Mouse (Mus musculus): ENCODE data around the gene Bmp10. TPM values are rescaled to one million over a fixed set of nuclear protein-coding genes. Genes with fewer than 3 reads are reported as not detected.

Bmp10 gene
- polyA plus RNA-seq, 1 experiment from 2014 or later = 0.09 TPM

- no peak overlapping the region for H3K4me3 ChIP-seq (ENCODE audit: low read length)
- H3K4me2 ChIP-seq (ENCODE audit: low read depth, low read length) = no peak overlapping the region
- H3K27ac ChIP-seq (ENCODE audit: low read length) = no peak overlapping the region
- no peaks in the 10 kb centered on the region for H3K9me3 ChIP-seq (ENCODE audit: control insufficient read depth, low read length)
- no peak overlapping the region for H3K9ac ChIP-seq (ENCODE audit: low read length)
- no peaks in the 10 kb centered on the region for H3K36me3 ChIP-seq (ENCODE audit: control insufficient read depth, insufficient read depth, low read length)
- no peak for ATAC-seq (ENCODE audit: low read depth)
- WGBS = 67% methylated on average over 8 of the region's 8 CpGs
- no peaks in the 10 kb centered on the region for H3K27me3 ChIP-seq (ENCODE audit: control insufficient read depth, insufficient read depth, low read depth, low read length)
- peaks cover 4% of the 10 kb centered on the region; the same call in 1 of the 2 replicates for H3K4me1 ChIP-seq (replicated peaks; ENCODE audit: control insufficient read depth, insufficient read depth, low read length)
These were observed 8.0 kb downstream of the Bmp10 start for GRCm38 (mm10) chr6:87436745-87437144.

- H3K4me3 ChIP-seq (ENCODE audit: low read length) = no peak overlapping the region
- no peak for ATAC-seq (ENCODE audit: low read depth)
- no peaks in the 10 kb centered on the region for H3K36me3 ChIP-seq (ENCODE audit: control insufficient read depth, insufficient read depth, low read length)
- H3K27ac ChIP-seq (ENCODE audit: low read length) = no peak overlapping the region
- H3K9ac ChIP-seq (ENCODE audit: low read length) = no peak overlapping the region
- H3K4me2 ChIP-seq (ENCODE audit: low read depth, low read length) = no peak overlapping the region
- H3K27me3 ChIP-seq (ENCODE audit: control insufficient read depth, insufficient read depth, low read depth, low read length) = no peaks in the 10 kb centered on the region; the same call in 1 of the 2 replicates
- 67% methylated on average over 11 of the region's 11 CpGs for WGBS
- no peaks in the 10 kb centered on the region for H3K9me3 ChIP-seq (ENCODE audit: control insufficient read depth, low read length)
- H3K4me1 ChIP-seq (replicated peaks; ENCODE audit: control insufficient read depth, insufficient read depth, low read length) = peaks cover 4% of the 10 kb centered on the region; the same call in 1 of the 2 replicates
These were observed 14.5 kb downstream of the Bmp10 start for GRCm38 (mm10) chr6:87443253-87443652.

GRCm38 (mm10) chr6:87445222-87445621, 16.4 kb downstream of the Bmp10 start:
- 60% methylated on average over 7 of the region's 7 CpGs for WGBS
- Histone ChIP-seq H3K4me1 (replicated peaks; ENCODE audit: control insufficient read depth, insufficient read depth, low read length) (peaks cover 4% of the 10 kb centered on the region; the same call in 1 of the 2 replicates), H3K4me2 (ENCODE audit: low read depth, low read length) (no peak overlapping the region), H3K9ac (ENCODE audit: low read length) (no peak overlapping the region), H3K27me3 (ENCODE audit: control insufficient read depth, insufficient read depth, low read depth, low read length) (no peaks in the 10 kb centered on the region; the same call in 1 of the 2 replicates), H3K27ac (ENCODE audit: low read length) (no peak overlapping the region), H3K4me3 (ENCODE audit: low read length) (no peak overlapping the region), H3K9me3 (ENCODE audit: control insufficient read depth, low read length) (no peaks in the 10 kb centered on the region), H3K36me3 (ENCODE audit: control insufficient read depth, insufficient read depth, low read length) (no peaks in the 10 kb centered on the region)
- ATAC-seq (ENCODE audit: low read depth) = no peak

- no peaks in the 10 kb centered on the region for H3K4me1 ChIP-seq (replicated peaks; ENCODE audit: control insufficient read depth, insufficient read depth, low read length)
- no peak overlapping the region for H3K27ac ChIP-seq (ENCODE audit: low read length)
- H3K4me2 ChIP-seq (ENCODE audit: low read depth, low read length) = no peak overlapping the region
- no peaks in the 10 kb centered on the region for H3K36me3 ChIP-seq (ENCODE audit: control insufficient read depth, insufficient read depth, low read length)
- 82% methylated on average over 4 of the region's 4 CpGs for WGBS
- no peak overlapping the region for H3K9ac ChIP-seq (ENCODE audit: low read length)
- ATAC-seq (ENCODE audit: low read depth) = no peak
- no peaks in the 10 kb centered on the region for H3K9me3 ChIP-seq (ENCODE audit: control insufficient read depth, low read length)
- no peak overlapping the region for H3K4me3 ChIP-seq (ENCODE audit: low read length)
- H3K27me3 ChIP-seq (ENCODE audit: control insufficient read depth, insufficient read depth, low read depth, low read length) = no peaks in the 10 kb centered on the region; the same call in 1 of the 2 replicates
These were observed 18.4 kb downstream of the Bmp10 start for GRCm38 (mm10) chr6:87447217-87447616.

DNA sequence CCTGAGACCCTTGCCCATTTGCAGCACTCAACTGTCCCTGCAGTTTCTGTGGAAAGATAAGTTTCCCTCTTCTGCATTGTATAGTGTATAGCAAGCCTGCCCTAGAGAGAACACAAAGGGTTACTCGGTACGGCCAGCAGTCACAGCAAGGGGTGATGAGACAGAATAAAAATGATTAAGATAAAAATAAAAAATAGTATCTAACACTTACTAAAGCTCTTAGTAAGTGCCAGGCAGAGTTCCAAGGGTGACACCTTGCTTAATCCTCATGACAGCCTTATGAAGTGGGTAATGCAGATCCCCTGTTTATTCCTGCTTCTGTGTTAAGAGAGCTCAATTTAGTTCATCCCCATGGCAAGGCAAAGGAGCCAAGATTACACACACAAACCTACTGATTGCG, 20.7 kb downstream of the Bmp10 start:
- no peak overlapping the region for H3K4me2 ChIP-seq (ENCODE audit: low read depth, low read length)
- no peak overlapping the region for H3K27ac ChIP-seq (ENCODE audit: low read length)
- H3K27me3 ChIP-seq (ENCODE audit: control insufficient read depth, insufficient read depth, low read depth, low read length) = no peaks in the 10 kb centered on the region; the same call in 1 of the 2 replicates
- no peak overlapping the region for H3K9ac ChIP-seq (ENCODE audit: low read length)
- WGBS = 49% methylated on average over 3 of the region's 3 CpGs
- no peaks in the 10 kb centered on the region for H3K9me3 ChIP-seq (ENCODE audit: control insufficient read depth, low read length)
- no peak overlapping the region for H3K4me3 ChIP-seq (ENCODE audit: low read length)
- H3K4me1 ChIP-seq (replicated peaks; ENCODE audit: control insufficient read depth, insufficient read depth, low read length) = no peaks in the 10 kb centered on the region
- no peak for ATAC-seq (ENCODE audit: low read depth)
- no peaks in the 10 kb centered on the region for H3K36me3 ChIP-seq (ENCODE audit: control insufficient read depth, insufficient read depth, low read length)

GRCm38 (mm10) chr6:87451016-87451415, 22.2 kb downstream of the Bmp10 start:
- no peak overlapping the region for H3K27ac ChIP-seq (ENCODE audit: low read length)
- no peaks in the 10 kb centered on the region for H3K9me3 ChIP-seq (ENCODE audit: control insufficient read depth, low read length)
- no peaks in the 10 kb centered on the region for H3K36me3 ChIP-seq (ENCODE audit: control insufficient read depth, insufficient read depth, low read length)
- H3K4me3 ChIP-seq (ENCODE audit: low read length) = no peak overlapping the region
- no peaks in the 10 kb centered on the region for H3K4me1 ChIP-seq (replicated peaks; ENCODE audit: control insufficient read depth, insufficient read depth, low read length)
- WGBS = 60% methylated on average over 3 of the region's 3 CpGs
- no peak overlapping the region for H3K9ac ChIP-seq (ENCODE audit: low read length)
- ATAC-seq (ENCODE audit: low read depth) = no peak
- no peak overlapping the region for H3K4me2 ChIP-seq (ENCODE audit: low read depth, low read length)
- no peaks in the 10 kb centered on the region; the same call in 1 of the 2 replicates for H3K27me3 ChIP-seq (ENCODE audit: control insufficient read depth, insufficient read depth, low read depth, low read length)

DNA sequence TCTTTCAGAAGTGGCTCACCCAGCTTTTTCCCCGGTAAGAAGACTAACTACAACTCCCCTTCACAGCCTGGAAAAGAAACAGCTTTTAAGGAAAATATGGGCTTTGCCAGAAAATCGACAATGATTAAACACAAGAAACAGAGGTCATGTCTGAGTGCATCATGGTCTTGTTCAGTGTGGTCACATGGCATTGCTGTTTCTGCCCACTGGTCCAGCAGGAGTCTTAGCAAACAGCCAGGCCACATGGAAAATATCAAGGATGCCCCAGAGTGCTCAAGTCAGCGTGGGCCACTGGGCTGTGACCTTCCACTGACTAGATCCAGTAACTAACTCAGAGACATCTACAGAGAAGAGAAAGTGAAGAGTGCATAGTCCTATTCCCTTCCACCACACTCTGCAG, 23.0 kb downstream of the Bmp10 start:
- no peak overlapping the region for H3K27ac ChIP-seq (ENCODE audit: low read length)
- no peaks in the 10 kb centered on the region for H3K4me1 ChIP-seq (replicated peaks; ENCODE audit: control insufficient read depth, insufficient read depth, low read length)
- H3K36me3 ChIP-seq (ENCODE audit: control insufficient read depth, insufficient read depth, low read length) = no peaks in the 10 kb centered on the region
- no peaks in the 10 kb centered on the region for H3K9me3 ChIP-seq (ENCODE audit: control insufficient read depth, low read length)
- 56% methylated on average over 3 of the region's 3 CpGs for WGBS
- no peaks in the 10 kb centered on the region for H3K27me3 ChIP-seq (ENCODE audit: control insufficient read depth, insufficient read depth, low read depth, low read length)
- H3K4me3 ChIP-seq (ENCODE audit: low read length) = no peak overlapping the region
- no peak for ATAC-seq (ENCODE audit: low read depth)
- H3K9ac ChIP-seq (ENCODE audit: low read length) = no peak overlapping the region
- no peak overlapping the region for H3K4me2 ChIP-seq (ENCODE audit: low read depth, low read length)

DNA sequence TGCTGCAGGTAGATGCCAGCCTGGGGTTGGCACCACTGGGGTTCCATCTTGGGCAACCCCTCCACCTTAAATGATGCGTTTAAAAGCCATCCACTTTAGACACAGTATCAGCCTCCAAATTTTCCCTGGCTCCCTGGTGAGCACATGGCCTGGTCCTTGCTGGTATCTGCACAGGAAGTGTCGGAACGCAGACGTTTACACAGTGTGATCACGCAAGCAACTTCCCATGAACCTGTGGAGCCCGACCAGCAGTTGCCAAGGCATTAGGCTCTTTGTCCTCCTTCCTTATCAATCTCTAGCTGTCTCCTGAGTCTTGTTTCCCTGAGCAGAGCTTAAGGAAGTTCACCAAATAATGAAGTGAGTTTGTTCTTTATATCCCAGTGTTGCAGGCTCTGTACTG, 26.7 kb downstream of the Bmp10 start:
- Histone ChIP-seq H3K9me3 (ENCODE audit: control insufficient read depth, low read length) (no peaks in the 10 kb centered on the region), H3K9ac (ENCODE audit: low read length) (no peak overlapping the region), H3K4me3 (ENCODE audit: low read length) (no peak overlapping the region), H3K4me2 (ENCODE audit: low read depth, low read length) (no peak overlapping the region), H3K27ac (ENCODE audit: low read length) (no peak overlapping the region), H3K36me3 (ENCODE audit: control insufficient read depth, insufficient read depth, low read length) (no peaks in the 10 kb centered on the region), H3K4me1 (replicated peaks; ENCODE audit: control insufficient read depth, insufficient read depth, low read length) (no peaks in the 10 kb centered on the region), H3K27me3 (ENCODE audit: control insufficient read depth, insufficient read depth, low read depth, low read length) (no peaks in the 10 kb centered on the region)
- WGBS = 25% methylated on average over 6 of the region's 6 CpGs
- no peak for ATAC-seq (ENCODE audit: low read depth)

DNA sequence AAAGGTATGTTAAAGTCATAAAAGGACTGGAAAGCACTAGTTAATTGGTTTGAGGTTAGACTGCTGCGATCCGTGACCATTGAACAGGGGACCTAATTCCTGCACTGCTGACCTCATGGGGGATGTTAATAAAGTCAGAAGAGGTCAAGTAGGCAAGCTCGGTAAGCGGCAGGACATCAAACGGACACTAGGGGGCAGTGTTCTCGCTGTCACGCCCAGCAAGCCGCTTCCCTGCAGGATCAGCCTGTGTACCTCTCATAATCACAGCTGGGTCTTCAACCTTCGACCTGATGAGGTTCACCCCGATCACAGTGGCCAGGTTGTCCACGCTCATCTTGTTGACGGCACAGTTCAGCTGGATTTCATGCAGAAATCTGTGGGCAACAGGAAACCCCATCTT, 37.4 kb downstream of the Bmp10 start:
- 0 out of 2 replicates have a peak, but pooled peaks have one; percentile 26 for ATAC-seq (ENCODE audit: low read depth)
- no peaks in the 10 kb centered on the region for H3K9me3 ChIP-seq (ENCODE audit: control insufficient read depth, low read length)
- no peaks in the 10 kb centered on the region for H3K27me3 ChIP-seq (ENCODE audit: control insufficient read depth, insufficient read depth, low read depth, low read length)
- H3K4me2 ChIP-seq (ENCODE audit: low read depth, low read length) = peak overlapping the region; percentile 41
- H3K9ac ChIP-seq (ENCODE audit: low read length) = no peak overlapping the region
- H3K27ac ChIP-seq (ENCODE audit: low read length) = no peak overlapping the region
- H3K4me3 ChIP-seq (ENCODE audit: low read length) = no peak overlapping the region
- 13% methylated on average over 12 of the region's 12 CpGs for WGBS
- no peaks in the 10 kb centered on the region for H3K36me3 ChIP-seq (ENCODE audit: control insufficient read depth, insufficient read depth, low read length)
- H3K4me1 ChIP-seq (replicated peaks; ENCODE audit: control insufficient read depth, insufficient read depth, low read length) = peaks cover 5% of the 10 kb centered on the region; the same call in 1 of the 2 replicates

DNA sequence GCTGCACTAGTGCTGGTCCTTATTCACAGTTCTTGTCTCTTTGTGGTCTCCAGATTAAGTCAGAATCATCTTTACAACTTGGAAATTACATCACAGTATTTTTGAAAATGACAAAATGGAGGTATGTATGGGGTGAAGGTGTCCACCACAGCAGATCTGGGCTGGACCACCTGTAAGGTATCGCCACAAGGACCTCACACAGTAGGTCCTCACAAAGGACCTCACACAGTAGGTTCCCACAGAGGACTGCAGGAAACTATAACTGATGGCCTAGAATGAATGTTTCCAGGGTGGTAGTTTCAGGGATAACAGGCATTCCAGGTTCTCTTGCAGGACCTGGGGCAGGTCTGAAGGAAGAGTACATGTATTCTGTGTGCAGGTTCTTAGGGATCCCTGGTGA, 38.6 kb downstream of the Bmp10 start:
- ATAC-seq (ENCODE audit: low read depth) = no peak
- WGBS = 100% methylated on average over 1 of the region's 1 CpGs

More for the DNA sequence above, 38.6 kb downstream of the Bmp10 start:
- Histone ChIP-seq H3K9ac (ENCODE audit: low read length) (no peak overlapping the region), H3K27me3 (ENCODE audit: control insufficient read depth, insufficient read depth, low read depth, low read length) (no peaks in the 10 kb centered on the region), H3K36me3 (ENCODE audit: control insufficient read depth, insufficient read depth, low read length) (no peaks in the 10 kb centered on the region), H3K9me3 (ENCODE audit: control insufficient read depth, low read length) (no peaks in the 10 kb centered on the region), H3K4me1 (replicated peaks; ENCODE audit: control insufficient read depth, insufficient read depth, low read length) (peaks cover 5% of the 10 kb centered on the region; the same call in 1 of the 2 replicates), H3K27ac (ENCODE audit: low read length) (no peak overlapping the region), H3K4me3 (ENCODE audit: low read length) (no peak overlapping the region), H3K4me2 (ENCODE audit: low read depth, low read length) (no peak overlapping the region)
